Mouse (Mus musculus): ENCODE data around the gene Wdr46. TPM values are rescaled to one million over a fixed set of nuclear protein-coding genes. Genes with fewer than 3 reads are reported as not detected.

The Wdr46 gene
- polyA plus RNA-seq, 1 experiment, result 20.5 TPM

GRCm38 (mm10) chr17:33911813-33912414, 28.5 kb upstream of the Wdr46 start:
- 93% methylated on average over 28 of the region's 28 CpGs for WGBS
- no peak overlapping the region for H3K4me3 ChIP-seq (ENCODE audit: extremely low read depth, insufficient read depth, insufficient read length)
- H3K36me3 ChIP-seq (ENCODE audit: control insufficient read depth, insufficient read depth, low read length), result peaks cover 28% of the 10 kb centered on the region
- H3K4me1 ChIP-seq (ENCODE audit: control insufficient read depth, insufficient read depth, insufficient read length), result peaks cover 5% of the 10 kb centered on the region; the same call in 1 of the 2 replicates
- DNase-seq (ENCODE audit: low read depth in 1 of 2, low spot score in 2 of 2), result no peak
- TF ChIP-seq CTCF (IDR thresholded peaks at IDR 0.05; ENCODE audit: extremely low read depth, insufficient read depth, insufficient read length, insufficient replicate concordance), result no peak
- no peak for TF ChIP-seq POLR2A (IDR thresholded peaks at IDR 0.05; ENCODE audit: low read depth, low read length)
- no peaks in the 10 kb centered on the region for H3K27me3 ChIP-seq (ENCODE audit: control insufficient read depth, insufficient read depth, low read length)
- H3K27ac ChIP-seq (ENCODE audit: insufficient read depth, low read length), result no peak overlapping the region

- H3K27ac ChIP-seq (ENCODE audit: insufficient read depth, low read length), result no peak overlapping the region
- H3K36me3 ChIP-seq (ENCODE audit: control insufficient read depth, insufficient read depth, low read length), result peaks cover 32% of the 10 kb centered on the region
- DNase-seq (ENCODE audit: low read depth in 1 of 2, low spot score in 2 of 2), result no peak
- peaks cover 8% of the 10 kb centered on the region; the same call in 1 of the 2 replicates for H3K4me1 ChIP-seq (ENCODE audit: control insufficient read depth, insufficient read depth, insufficient read length)
- no peaks in the 10 kb centered on the region for H3K27me3 ChIP-seq (ENCODE audit: control insufficient read depth, insufficient read depth, low read length)
- 93% methylated on average over 10 of the region's 10 CpGs for WGBS
- TF ChIP-seq POLR2A (IDR thresholded peaks at IDR 0.05; ENCODE audit: low read depth, low read length) (no peak), CTCF (IDR thresholded peaks at IDR 0.05; ENCODE audit: extremely low read depth, insufficient read depth, insufficient read length, insufficient replicate concordance) (no peak)
- H3K4me3 ChIP-seq (ENCODE audit: extremely low read depth, insufficient read depth, insufficient read length), result no peak overlapping the region
Observed at GRCm38 (mm10) chr17:33913264-33913663, 27.2 kb upstream of the Wdr46 start.

- H3K4me1 ChIP-seq (ENCODE audit: control insufficient read depth, insufficient read depth, insufficient read length), result peaks cover 14% of the 10 kb centered on the region; the same call in 1 of the 2 replicates
- WGBS, result 94% methylated on average over 8 of the region's 8 CpGs
- H3K27ac ChIP-seq (ENCODE audit: insufficient read depth, low read length), result peak overlapping the region; percentile 10
- DNase-seq (ENCODE audit: low read depth in 1 of 2, low spot score in 2 of 2), result no peak
- peaks cover 32% of the 10 kb centered on the region for H3K36me3 ChIP-seq (ENCODE audit: control insufficient read depth, insufficient read depth, low read length)
- H3K27me3 ChIP-seq (ENCODE audit: control insufficient read depth, insufficient read depth, low read length), result no peaks in the 10 kb centered on the region
- no peak for TF ChIP-seq POLR2A (IDR thresholded peaks at IDR 0.05; ENCODE audit: low read depth, low read length)
- no peak overlapping the region for H3K4me3 ChIP-seq (ENCODE audit: extremely low read depth, insufficient read depth, insufficient read length)
Observed at GRCm38 (mm10) chr17:33913905-33914304, 26.6 kb upstream of the Wdr46 start.

- DNase-seq (ENCODE audit: low read depth in 1 of 2, low spot score in 2 of 2), result no peak
- WGBS, result 85% methylated on average over 13 of the region's 13 CpGs
- no peak for TF ChIP-seq CTCF (IDR thresholded peaks at IDR 0.05; ENCODE audit: extremely low read depth, insufficient read depth, insufficient read length, insufficient replicate concordance)
- TF ChIP-seq POLR2A (IDR thresholded peaks at IDR 0.05; ENCODE audit: low read depth, low read length), result no peak
- peaks cover 15% of the 10 kb centered on the region; the same call in 1 of the 2 replicates for H3K4me1 ChIP-seq (ENCODE audit: control insufficient read depth, insufficient read depth, insufficient read length)
- no peak overlapping the region for H3K4me3 ChIP-seq (ENCODE audit: extremely low read depth, insufficient read depth, insufficient read length)
- H3K36me3 ChIP-seq (ENCODE audit: control insufficient read depth, insufficient read depth, low read length), result peaks cover 32% of the 10 kb centered on the region
- no peaks in the 10 kb centered on the region for H3K27me3 ChIP-seq (ENCODE audit: control insufficient read depth, insufficient read depth, low read length)
- H3K27ac ChIP-seq (ENCODE audit: insufficient read depth, low read length), result no peak overlapping the region
Observed at GRCm38 (mm10) chr17:33914969-33915391, 25.5 kb upstream of the Wdr46 start.

GRCm38 (mm10) chr17:33915671-33916250, 24.7 kb upstream of the Wdr46 start, which contains the start of the genes Tapbp and Zbtb22:
Gene Tapbp (plus strand): TSS chr17:33915899.
Gene Zbtb22 (plus strand): TSS chr17:33915904.
- WGBS, result under 1% methylated on average over 29 of the region's 34 CpGs
- Histone ChIP-seq H3K27me3 (ENCODE audit: control insufficient read depth, insufficient read depth, low read length) (no peaks in the 10 kb centered on the region), H3K27ac (ENCODE audit: insufficient read depth, low read length) (peak within 1 kb of the TSS; percentile 64), H3K36me3 (ENCODE audit: control insufficient read depth, insufficient read depth, low read length) (peaks cover 32% of the 10 kb centered on the region), H3K4me1 (ENCODE audit: control insufficient read depth, insufficient read depth, insufficient read length) (peaks cover 15% of the 10 kb centered on the region; the same call in 1 of the 2 replicates), H3K4me3 (ENCODE audit: extremely low read depth, insufficient read depth, insufficient read length) (peak within 1 kb of the TSS; percentile 63)
- TF ChIP-seq CTCF (IDR thresholded peaks at IDR 0.05; ENCODE audit: extremely low read depth, insufficient read depth, insufficient read length, insufficient replicate concordance), result no peak
- TF ChIP-seq POLR2A (IDR thresholded peaks at IDR 0.05; ENCODE audit: low read depth, low read length), result 0 out of 2 replicates have a peak, but pooled peaks have one; percentile 1
- DNase-seq (ENCODE audit: low read depth in 1 of 2, low spot score in 2 of 2), result peak; percentile 94

- 2% methylated on average over 10 of the region's 20 CpGs for WGBS
- TF ChIP-seq CTCF (IDR thresholded peaks at IDR 0.05; ENCODE audit: extremely low read depth, insufficient read depth, insufficient read length, insufficient replicate concordance) (no peak), POLR2A (IDR thresholded peaks at IDR 0.05; ENCODE audit: low read depth, low read length) (no peak)
- Histone ChIP-seq H3K4me3 (ENCODE audit: extremely low read depth, insufficient read depth, insufficient read length) (peak overlapping the region; percentile 63), H3K36me3 (ENCODE audit: control insufficient read depth, insufficient read depth, low read length) (peaks cover 31% of the 10 kb centered on the region), H3K4me1 (ENCODE audit: control insufficient read depth, insufficient read depth, insufficient read length) (peaks cover 15% of the 10 kb centered on the region; the same call in 1 of the 2 replicates), H3K27ac (ENCODE audit: insufficient read depth, low read length) (no peak overlapping the region), H3K27me3 (ENCODE audit: control insufficient read depth, insufficient read depth, low read length) (no peaks in the 10 kb centered on the region)
- DNase-seq (ENCODE audit: low read depth in 1 of 2, low spot score in 2 of 2), result no peak
Observed at GRCm38 (mm10) chr17:33916294-33916693, 24.2 kb upstream of the Wdr46 start.
